Mouse (Mus musculus) kidney, postnatal 36 days (tissue): ENCODE data around the gene Ccl17.
"Not testable (repeated sequence)": the region's sequence is repeated elsewhere in the genome, so short reads cannot be mapped to it uniquely, and the experiment has no call there.

ENCODE experiments used
- DNase-seq, 2 experiments: peaks; one replicate each; pipeline ENCODE4 v3.0.0; 2021 to 2022; ENCODE audit warnings: mixed read lengths in 2 of 2

Ccl17 gene

DNA sequence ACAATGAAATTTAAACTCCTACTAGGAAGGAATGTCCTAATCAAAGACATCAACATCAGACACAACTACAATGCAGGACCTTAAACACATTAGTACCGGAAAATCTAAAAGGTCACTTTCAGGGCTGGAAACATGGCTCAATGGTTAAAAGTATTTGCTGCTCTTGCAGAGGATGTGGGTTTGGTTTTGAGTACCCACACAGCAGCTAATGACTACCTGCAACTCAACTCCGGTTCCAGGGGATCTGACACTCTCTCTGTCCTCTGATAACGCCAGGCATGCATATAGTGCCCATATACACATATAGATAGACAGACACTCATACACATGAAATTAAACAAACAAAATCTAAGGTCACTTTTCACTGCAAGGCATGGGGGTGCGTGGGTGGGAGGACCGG lies 16.0 kb downstream of the Ccl17 start:
- no peak for DNase-seq

GRCm38 (mm10) chr8:94828284-94828683 lies 18.0 kb downstream of the Ccl17 start:
- DNase-seq: no peak

- DNase-seq: peak in 1 of 2 experiments; percentile 24
These were observed 23.7 kb downstream of the Ccl17 start for GRCm38 (mm10) chr8:94833901-94834405.

GRCm38 (mm10) chr8:94835751-94836150 lies 25.5 kb downstream of the Ccl17 start:
- peak in 1 of 2 experiments; percentile 34 for DNase-seq

DNA sequence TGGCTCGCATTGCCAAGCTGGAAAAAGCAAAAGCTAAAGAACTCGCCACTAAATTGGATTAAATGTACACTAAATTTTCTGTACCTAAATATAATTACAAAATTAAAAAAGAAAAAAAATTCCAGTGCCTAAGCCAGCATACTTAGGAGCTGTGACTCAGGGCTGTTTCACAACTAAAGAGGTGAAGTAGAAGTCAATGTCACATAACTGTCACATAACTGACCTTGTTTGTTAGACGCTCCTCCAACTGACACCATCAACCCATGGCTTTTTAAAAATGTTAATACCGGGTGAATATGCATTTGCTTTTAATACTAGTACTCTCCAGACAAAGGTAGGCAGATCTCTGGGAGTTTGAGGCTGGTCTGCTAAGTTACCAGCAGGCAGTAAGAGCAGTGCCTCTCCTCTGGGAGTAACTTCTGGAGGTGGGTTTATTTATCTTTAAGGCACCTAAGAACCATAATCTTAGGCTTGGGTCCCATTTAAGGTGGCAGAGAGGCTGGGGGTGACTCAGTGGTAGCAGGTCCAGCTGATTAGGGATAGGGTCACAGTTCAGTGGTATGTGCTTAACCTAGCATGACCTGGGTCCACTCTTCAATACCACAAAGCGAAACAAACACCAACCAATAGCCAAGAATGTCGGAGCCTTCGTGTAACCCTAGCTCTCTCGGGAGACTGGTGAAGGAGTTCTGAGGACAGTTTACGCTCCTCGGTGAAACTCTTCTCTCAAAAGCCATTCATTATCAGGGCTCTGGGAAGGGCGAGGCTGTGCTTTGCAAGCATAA lies 26.4 kb downstream of the Ccl17 start:
- no peak for DNase-seq

DNA sequence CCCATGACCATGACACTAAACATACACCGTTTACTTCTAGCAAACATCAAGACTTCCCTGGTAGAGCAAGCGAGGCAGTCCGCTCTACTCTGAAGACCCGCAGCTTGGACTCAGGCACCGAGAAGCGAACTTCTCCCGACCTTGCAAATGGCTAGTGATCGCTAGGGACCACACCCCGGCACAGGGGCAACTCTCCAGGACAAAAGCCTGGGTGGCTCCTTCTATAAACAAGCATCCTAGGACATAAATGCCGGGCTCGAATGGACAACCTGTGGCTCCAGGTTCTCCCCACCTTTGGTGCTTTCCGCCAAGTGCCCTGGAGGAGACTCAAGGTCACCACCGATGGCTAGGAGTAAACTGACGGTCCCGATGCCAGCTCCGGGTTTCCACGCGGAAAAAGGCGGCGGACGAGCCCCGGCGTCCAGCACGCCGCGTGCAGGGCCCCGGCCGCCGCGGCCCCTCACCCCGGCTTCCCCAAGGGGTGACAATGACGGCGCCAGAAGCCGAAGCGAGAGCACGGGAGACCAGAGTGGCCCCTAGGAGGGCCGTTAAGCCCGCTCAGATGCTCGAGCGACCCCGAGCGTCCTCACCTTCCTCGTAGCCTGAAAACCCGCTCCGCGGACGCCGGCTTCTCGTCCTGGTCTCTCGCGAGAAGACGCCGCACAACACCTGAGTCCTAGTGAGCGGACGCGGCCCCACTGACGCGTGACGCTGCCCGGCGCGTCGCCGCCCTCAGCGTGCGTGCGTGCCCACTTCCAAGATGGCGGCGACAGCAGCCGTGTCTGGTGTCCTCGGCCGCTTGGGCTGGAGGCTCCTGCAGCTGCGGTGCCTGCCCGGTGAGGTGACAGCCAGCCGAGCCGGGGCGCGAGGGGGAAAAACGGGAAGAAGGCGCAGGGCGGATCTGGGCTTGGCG lies 27.7 kb downstream of the Ccl17 start, which contains the start of the genes Coq9 and Ciapin1:
TSS of gene Coq9 (plus strand) at position 660 of the 913 bp plus-strand sequence.
TSS of gene Ciapin1 (minus strand) at position 697 of the 913 bp plus-strand sequence.
- peak; percentile 98 for DNase-seq

DNA sequence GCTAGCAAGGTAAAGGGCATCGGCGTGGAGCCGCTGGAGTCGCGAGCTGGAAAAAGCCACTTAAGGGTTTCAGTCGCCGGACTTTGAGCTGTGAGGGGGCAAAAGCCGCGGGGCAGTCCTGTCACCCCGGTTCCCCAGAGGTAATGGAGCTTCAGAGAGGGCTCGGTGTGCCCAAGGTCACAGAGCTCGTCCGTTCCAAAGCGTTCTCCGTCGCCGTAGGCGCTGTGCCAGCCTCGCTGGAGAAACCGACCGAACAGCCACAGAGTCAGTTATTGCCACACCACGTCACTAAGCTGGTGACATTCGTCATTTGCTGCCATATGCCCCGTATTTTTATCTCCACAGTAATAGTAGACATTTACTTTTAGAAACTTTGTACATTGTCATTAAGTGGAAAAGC lies 28.3 kb downstream of the Ccl17 start:
- peak; percentile 81 to 90 for DNase-seq

- DNase-seq: no peak
These were observed 30.9 kb downstream of the Ccl17 start for GRCm38 (mm10) chr8:94841183-94841582.

DNA sequence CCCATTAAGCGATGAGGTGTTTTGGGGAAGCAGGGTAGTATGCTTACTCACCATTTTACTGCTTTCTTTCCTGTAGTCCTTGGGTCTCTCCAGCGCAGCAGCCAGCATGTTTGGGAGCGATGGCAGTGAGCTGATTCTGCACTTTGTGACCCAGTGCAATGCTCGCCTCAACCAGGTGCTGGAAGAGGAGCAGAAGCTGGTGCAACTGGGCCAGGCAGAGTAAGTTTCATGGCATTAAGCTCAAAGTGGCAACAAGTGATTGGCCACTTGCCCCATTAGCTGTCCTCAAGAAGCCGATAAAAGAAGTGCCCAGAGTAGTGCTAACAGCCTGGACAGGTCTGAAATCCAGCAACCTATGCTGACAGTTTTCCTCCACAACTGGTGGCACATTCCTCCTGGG lies 39.8 kb downstream of the Ccl17 start:
- DNase-seq: no peak

DNA sequence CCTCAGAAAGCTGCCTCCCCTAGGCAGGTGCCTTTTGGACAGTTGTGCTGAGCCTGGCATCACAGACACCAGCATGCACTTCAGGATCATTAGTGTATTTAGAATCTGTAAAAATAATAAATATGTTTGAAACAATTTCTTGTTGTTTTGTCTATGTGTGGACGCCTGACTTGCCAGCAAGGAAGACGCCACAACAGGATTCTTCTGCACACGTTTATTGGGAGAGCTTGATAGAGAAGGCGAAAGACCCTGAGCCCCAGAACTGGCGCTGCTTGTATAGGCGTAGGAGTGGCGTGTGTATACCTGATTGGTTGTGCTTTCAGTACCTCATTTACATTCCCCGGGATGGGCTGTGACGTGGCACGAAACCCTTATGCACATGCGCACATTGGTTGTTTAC lies 44.5 kb downstream of the Ccl17 start:
- DNase-seq: not testable (repeated sequence)

- DNase-seq: no peak
These were observed 46.7 kb downstream of the Ccl17 start for GRCm38 (mm10) chr8:94857011-94857345.

GRCm38 (mm10) chr8:94857346-94858173 lies 47.3 kb downstream of the Ccl17 start, which contains the start of gene Polr2c:
Polr2c (plus strand) TSS chr8:94857450.
- peak; percentile 88 to 96 for DNase-seq

DNA sequence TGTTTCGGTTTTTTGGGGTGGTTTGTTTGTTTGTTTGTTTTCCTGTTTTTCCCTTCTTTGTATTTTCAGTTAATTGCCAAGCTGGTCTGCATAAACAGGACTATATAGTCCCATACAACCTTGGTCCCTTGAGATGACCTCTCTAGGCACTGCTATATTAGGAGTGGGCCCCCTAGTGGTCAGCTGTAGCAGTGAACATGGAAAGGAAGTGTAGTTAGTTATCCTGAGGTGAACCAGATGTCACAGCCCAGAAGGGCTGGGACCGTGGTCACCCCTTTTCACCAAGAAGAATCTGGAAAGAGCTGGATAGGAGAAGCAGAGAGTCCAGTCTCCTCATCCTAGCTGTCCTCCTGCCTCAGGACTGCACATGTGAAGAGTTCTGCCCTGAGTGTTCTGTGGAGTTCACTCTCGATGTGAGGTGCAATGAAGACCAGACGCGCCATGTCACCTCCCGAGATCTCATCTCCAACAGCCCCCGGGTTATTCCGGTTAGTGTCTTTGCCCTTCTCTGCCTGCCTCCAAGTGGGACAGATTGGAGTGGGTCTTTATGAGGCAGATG lies 51.2 kb downstream of the Ccl17 start:
- DNase-seq: peak; percentile 80 to 89
